Mouse (Mus musculus): ENCODE measurements around the gene Cd200r4. TPM values are rescaled to one million over a fixed set of nuclear protein-coding genes. Genes with fewer than 3 reads are reported as not detected.

Cd200r4 gene
- polyA plus RNA-seq (2014; fragmentation: Nextera tagmentation; extraction: Ambion mirVana) = not detected in 2 replicates

DNA sequence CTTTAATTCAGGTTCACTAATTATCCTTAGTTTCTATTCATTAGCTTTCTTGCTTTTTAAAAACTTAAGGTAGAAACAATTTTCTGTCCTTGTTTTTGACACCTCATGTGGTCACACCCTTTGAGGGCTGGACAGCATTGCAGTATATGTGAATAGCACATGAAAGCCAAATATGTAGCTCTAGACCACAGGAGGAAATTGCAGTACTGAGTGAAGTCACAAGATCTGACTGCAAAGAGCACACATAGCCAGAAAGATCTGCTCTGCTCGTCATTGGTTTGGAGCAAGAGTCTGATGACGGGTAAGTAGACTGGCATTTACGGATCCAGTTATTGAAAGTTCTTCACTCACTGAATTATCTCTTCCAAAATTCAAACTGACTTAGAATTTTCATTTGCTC is at the start of gene Cd200r4:
TSS of gene Cd200r4 (plus strand) at position 190 of the 400 bp plus-strand sequence.
- H3K9ac ChIP-seq (ENCODE audit: low read depth, low read length) = no peak within 1 kb of the TSS
- H3K36me3 ChIP-seq (ENCODE audit: control insufficient read depth, insufficient read depth, low read length) = no peaks in the 10 kb centered on the region
- H3K27me3 ChIP-seq (ENCODE audit: control insufficient read depth, insufficient read depth, low read length) = no peaks in the 10 kb centered on the region
- no peak for ATAC-seq (ENCODE audit: low FRiP score, low TSS enrichment)
- H3K27ac ChIP-seq (ENCODE audit: low read depth, low read length) = no peak within 1 kb of the TSS
- H3K9me3 ChIP-seq (ENCODE audit: control insufficient read depth, low read length) = no peaks in the 10 kb centered on the region
- WGBS = 85% methylated on average over 3 of the region's 3 CpGs
- H3K4me2 ChIP-seq (replicated peaks; ENCODE audit: low read depth, low read length) = no peak within 1 kb of the TSS
- H3K4me1 ChIP-seq (ENCODE audit: control insufficient read depth, insufficient read depth, low read length) = no peaks in the 10 kb centered on the region
- H3K4me3 ChIP-seq (ENCODE audit: low read length) = no peak within 1 kb of the TSS

DNA sequence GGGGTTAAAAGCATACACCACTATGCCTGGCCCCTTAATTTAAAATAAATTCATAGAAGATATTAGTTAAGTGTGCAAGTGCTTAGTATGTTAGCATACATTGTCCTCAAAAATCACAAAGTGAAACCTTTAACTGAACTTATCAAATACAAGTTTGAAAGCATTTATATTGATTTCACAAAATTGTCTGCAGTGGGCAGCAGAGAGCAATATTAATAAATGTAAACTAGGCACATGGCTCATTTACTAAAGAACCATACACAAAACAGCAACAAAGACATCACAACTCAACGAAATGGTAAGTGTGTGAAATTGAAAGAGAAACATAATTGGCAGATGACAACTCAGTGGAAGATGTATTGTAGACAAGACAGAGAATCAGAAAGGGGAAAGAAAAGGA is 49.7 kb upstream of the Cd200r4 start:
- no peak for ATAC-seq (ENCODE audit: low FRiP score, low TSS enrichment)
- WGBS = 68% methylated on average over 1 of the region's 1 CpGs
- Histone ChIP-seq H3K4me2 (replicated peaks; ENCODE audit: low read depth, low read length) (no peak overlapping the region), H3K4me3 (ENCODE audit: low read length) (no peak overlapping the region), H3K27ac (ENCODE audit: low read depth, low read length) (no peak overlapping the region), H3K36me3 (ENCODE audit: control insufficient read depth, insufficient read depth, low read length) (no peaks in the 10 kb centered on the region), H3K9me3 (ENCODE audit: control insufficient read depth, low read length) (no peaks in the 10 kb centered on the region), H3K9ac (ENCODE audit: low read depth, low read length) (no peak overlapping the region), H3K27me3 (ENCODE audit: control insufficient read depth, insufficient read depth, low read length) (no peaks in the 10 kb centered on the region), H3K4me1 (ENCODE audit: control insufficient read depth, insufficient read depth, low read length) (no peaks in the 10 kb centered on the region)

DNA sequence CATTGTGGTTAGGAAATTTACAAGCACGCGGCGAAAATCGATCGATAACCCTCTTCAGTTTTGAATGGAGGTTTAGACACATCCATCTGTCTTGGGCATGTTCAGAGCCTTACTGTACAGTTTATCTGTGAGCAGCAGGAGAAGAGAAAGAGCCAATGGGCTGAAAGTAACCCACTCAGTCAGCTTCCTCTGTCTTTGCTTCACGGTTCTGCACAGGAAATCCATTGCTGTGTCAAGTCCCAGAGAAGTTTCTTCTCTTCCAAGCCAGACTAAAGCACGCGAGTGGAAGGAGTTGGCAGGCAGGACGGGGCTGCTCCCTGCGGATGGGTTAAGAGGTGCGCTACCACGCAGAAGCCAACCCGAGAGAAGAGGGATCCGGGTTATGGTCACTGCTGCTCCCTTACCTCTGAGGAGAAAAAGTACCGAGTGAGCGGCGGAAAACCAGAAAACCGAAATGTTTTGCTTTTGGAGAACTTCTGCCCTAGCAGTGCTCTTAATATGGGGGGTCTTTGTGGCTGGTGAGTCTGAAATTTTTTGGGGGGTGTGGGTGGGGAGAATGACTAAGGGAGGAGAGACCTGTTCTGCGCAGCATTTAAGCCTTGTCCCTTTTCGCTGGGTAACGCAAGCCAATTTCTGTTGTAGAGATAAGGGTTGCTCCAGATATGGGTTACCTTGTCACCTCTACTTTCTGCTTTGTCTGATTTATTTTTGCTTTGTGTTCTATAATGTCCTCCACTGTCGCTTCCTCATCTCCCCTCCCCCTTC is 45.8 kb upstream of the Cd200r4 start, which contains the start of gene Cd200r1:
TSS of gene Cd200r1 (plus strand) at position 182 of the 765 bp plus-strand sequence.
- 77% methylated on average over 22 of the region's 22 CpGs for WGBS
- Histone ChIP-seq H3K9me3 (ENCODE audit: control insufficient read depth, low read length) (no peaks in the 10 kb centered on the region), H3K4me1 (ENCODE audit: control insufficient read depth, insufficient read depth, low read length) (no peaks in the 10 kb centered on the region), H3K27ac (ENCODE audit: low read depth, low read length) (no peak within 1 kb of the TSS), H3K4me3 (ENCODE audit: low read length) (no peak within 1 kb of the TSS), H3K36me3 (ENCODE audit: control insufficient read depth, insufficient read depth, low read length) (no peaks in the 10 kb centered on the region), H3K9ac (ENCODE audit: low read depth, low read length) (no peak within 1 kb of the TSS), H3K4me2 (replicated peaks; ENCODE audit: low read depth, low read length) (no peak within 1 kb of the TSS), H3K27me3 (ENCODE audit: control insufficient read depth, insufficient read depth, low read length) (no peaks in the 10 kb centered on the region)
- ATAC-seq (ENCODE audit: low FRiP score, low TSS enrichment) = no peak

DNA sequence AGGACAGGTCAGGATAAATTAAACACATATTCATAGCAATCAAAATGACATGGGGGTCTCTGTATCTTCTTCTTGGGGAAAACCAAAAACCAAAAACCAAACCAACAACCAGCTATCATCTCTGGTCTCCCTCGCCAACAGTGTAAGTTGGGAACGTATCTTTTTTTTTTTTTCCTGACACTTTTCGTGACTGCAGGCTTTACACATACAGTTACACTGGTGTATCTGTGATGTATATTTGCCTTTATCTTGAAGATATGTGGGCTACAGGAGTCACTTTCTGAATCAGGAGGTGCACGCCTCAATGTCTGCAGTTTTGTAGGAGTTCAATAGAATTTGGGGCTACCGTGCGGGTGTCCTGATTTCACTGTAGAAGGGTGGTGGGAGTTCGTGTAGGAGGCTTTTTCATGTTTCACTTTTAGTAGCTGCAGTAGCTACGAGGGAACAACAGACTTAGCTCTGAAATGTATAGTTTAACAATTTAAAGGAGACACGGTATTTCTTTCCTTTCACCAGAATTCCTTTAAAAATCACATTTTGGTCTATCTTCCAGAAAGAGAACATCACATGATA is 45.1 kb upstream of the Cd200r4 start:
- Histone ChIP-seq H3K9me3 (ENCODE audit: control insufficient read depth, low read length) (no peaks in the 10 kb centered on the region), H3K27me3 (ENCODE audit: control insufficient read depth, insufficient read depth, low read length) (no peaks in the 10 kb centered on the region), H3K4me3 (ENCODE audit: low read length) (no peak overlapping the region), H3K4me2 (replicated peaks; ENCODE audit: low read depth, low read length) (no peak overlapping the region), H3K9ac (ENCODE audit: low read depth, low read length) (no peak overlapping the region), H3K4me1 (ENCODE audit: control insufficient read depth, insufficient read depth, low read length) (no peaks in the 10 kb centered on the region), H3K36me3 (ENCODE audit: control insufficient read depth, insufficient read depth, low read length) (no peaks in the 10 kb centered on the region), H3K27ac (ENCODE audit: low read depth, low read length) (no peak overlapping the region)
- ATAC-seq (ENCODE audit: low FRiP score, low TSS enrichment) = no peak
- 81% methylated on average over 9 of the region's 9 CpGs for WGBS

DNA sequence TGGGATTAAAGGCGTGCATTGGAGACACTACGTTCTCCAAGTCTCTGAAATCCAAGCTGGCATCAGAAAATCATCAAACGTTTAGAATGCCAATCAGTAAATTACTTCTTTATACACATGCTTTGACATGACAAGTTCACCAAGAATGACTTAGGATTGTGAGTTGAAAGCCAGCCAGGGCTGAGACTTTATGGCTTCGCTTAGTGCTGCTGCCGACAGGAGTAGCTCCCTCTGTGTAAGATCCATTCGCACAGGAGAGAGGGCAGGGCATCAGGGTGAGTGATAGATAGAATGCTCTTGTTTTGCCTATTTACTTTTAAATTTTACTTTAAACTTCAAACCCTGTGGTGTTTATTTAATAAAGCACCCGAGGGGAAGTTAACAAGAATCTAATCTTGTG is 44.0 kb upstream of the Cd200r4 start:
- no peaks in the 10 kb centered on the region for H3K4me1 ChIP-seq (ENCODE audit: control insufficient read depth, insufficient read depth, low read length)
- 85% methylated on average over 7 of the region's 7 CpGs for WGBS
- no peak overlapping the region for H3K4me2 ChIP-seq (replicated peaks; ENCODE audit: low read depth, low read length)
- no peaks in the 10 kb centered on the region for H3K27me3 ChIP-seq (ENCODE audit: control insufficient read depth, insufficient read depth, low read length)
- no peaks in the 10 kb centered on the region for H3K9me3 ChIP-seq (ENCODE audit: control insufficient read depth, low read length)
- H3K9ac ChIP-seq (ENCODE audit: low read depth, low read length) = no peak overlapping the region
- no peak overlapping the region for H3K4me3 ChIP-seq (ENCODE audit: low read length)
- no peak for ATAC-seq (ENCODE audit: low FRiP score, low TSS enrichment)
- no peak overlapping the region for H3K27ac ChIP-seq (ENCODE audit: low read depth, low read length)
- no peaks in the 10 kb centered on the region for H3K36me3 ChIP-seq (ENCODE audit: control insufficient read depth, insufficient read depth, low read length)

DNA sequence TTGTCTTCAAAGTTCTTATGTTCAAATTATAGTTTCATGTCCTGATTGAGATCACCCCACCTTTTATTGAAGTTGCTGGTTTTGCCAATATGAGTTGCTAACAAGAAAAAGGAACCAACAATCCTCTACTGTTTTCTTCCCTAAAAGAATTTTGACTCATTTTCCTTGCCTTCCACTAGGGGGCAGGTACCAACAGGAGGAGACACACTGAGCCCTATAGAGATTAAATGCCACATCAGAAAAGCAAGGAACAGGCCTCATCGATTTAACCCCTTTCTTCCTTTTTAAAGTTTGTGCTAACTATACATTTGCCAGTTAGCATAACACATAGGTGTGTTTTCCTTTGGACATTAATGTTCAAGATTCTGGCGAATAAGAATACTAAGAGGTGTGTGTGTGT is 43.6 kb upstream of the Cd200r4 start:
- ATAC-seq (ENCODE audit: low FRiP score, low TSS enrichment) = 0 out of 2 replicates have a peak, but pooled peaks have one; percentile 20
- Histone ChIP-seq H3K9ac (ENCODE audit: low read depth, low read length) (no peak overlapping the region), H3K27ac (ENCODE audit: low read depth, low read length) (no peak overlapping the region), H3K27me3 (ENCODE audit: control insufficient read depth, insufficient read depth, low read length) (no peaks in the 10 kb centered on the region), H3K4me3 (ENCODE audit: low read length) (no peak overlapping the region), H3K4me1 (ENCODE audit: control insufficient read depth, insufficient read depth, low read length) (no peaks in the 10 kb centered on the region), H3K36me3 (ENCODE audit: control insufficient read depth, insufficient read depth, low read length) (no peaks in the 10 kb centered on the region), H3K4me2 (replicated peaks; ENCODE audit: low read depth, low read length) (no peak overlapping the region), H3K9me3 (ENCODE audit: control insufficient read depth, low read length) (no peaks in the 10 kb centered on the region)
- WGBS = 51% methylated on average over 2 of the region's 2 CpGs

DNA sequence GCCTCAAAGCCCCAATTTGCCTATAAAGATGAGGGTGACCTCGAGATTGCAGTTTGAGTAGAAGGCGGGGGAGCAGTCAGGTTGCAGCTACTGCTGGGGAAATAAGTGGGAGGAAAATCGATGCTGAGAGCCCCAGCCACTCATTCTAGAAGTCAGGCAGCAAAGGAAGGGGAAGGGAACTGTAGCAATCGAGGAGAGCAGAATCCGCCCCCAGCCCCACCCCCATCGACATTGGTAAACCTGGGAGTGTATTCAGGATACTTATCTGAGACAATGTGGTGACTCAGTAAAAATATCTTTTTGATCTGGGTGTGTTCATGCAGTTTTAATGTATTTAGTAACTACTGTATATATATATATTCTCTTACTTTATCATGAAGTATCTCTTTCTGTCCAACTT is 39.0 kb upstream of the Cd200r4 start:
- no peaks in the 10 kb centered on the region for H3K27me3 ChIP-seq (ENCODE audit: control insufficient read depth, insufficient read depth, low read length)
- no peak overlapping the region for H3K4me3 ChIP-seq (ENCODE audit: low read length)
- no peaks in the 10 kb centered on the region for H3K4me1 ChIP-seq (ENCODE audit: control insufficient read depth, insufficient read depth, low read length)
- H3K36me3 ChIP-seq (ENCODE audit: control insufficient read depth, insufficient read depth, low read length) = no peaks in the 10 kb centered on the region
- H3K9me3 ChIP-seq (ENCODE audit: control insufficient read depth, low read length) = no peaks in the 10 kb centered on the region
- H3K9ac ChIP-seq (ENCODE audit: low read depth, low read length) = no peak overlapping the region
- H3K27ac ChIP-seq (ENCODE audit: low read depth, low read length) = no peak overlapping the region
- WGBS = 72% methylated on average over 6 of the region's 6 CpGs
- ATAC-seq (ENCODE audit: low FRiP score, low TSS enrichment) = no peak
- H3K4me2 ChIP-seq (replicated peaks; ENCODE audit: low read depth, low read length) = no peak overlapping the region

DNA sequence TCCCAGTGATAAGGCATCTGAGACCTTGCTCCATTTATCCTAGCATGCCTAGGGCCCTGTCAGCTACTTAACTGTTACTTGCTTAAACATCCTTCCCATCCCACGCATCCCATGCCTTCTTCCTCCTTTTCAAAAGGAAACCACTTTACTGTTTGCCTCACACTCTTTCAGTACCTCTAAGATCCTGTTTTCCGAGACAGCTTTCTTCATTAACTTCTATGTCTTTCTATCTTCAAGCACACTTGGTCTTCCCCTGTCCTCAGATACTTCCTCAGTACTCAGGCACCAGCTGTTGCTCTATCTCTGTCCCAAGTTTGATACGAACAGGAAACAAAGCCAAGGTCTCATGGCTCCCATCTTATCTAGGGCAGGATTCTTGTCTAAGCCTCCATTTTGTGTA is 37.9 kb upstream of the Cd200r4 start:
- Histone ChIP-seq H3K4me1 (ENCODE audit: control insufficient read depth, insufficient read depth, low read length) (no peaks in the 10 kb centered on the region), H3K27ac (ENCODE audit: low read depth, low read length) (no peak overlapping the region), H3K36me3 (ENCODE audit: control insufficient read depth, insufficient read depth, low read length) (no peaks in the 10 kb centered on the region), H3K9me3 (ENCODE audit: control insufficient read depth, low read length) (no peaks in the 10 kb centered on the region), H3K9ac (ENCODE audit: low read depth, low read length) (no peak overlapping the region), H3K4me2 (replicated peaks; ENCODE audit: low read depth, low read length) (no peak overlapping the region), H3K4me3 (ENCODE audit: low read length) (no peak overlapping the region), H3K27me3 (ENCODE audit: control insufficient read depth, insufficient read depth, low read length) (no peaks in the 10 kb centered on the region)
- 81% methylated on average over 3 of the region's 3 CpGs for WGBS
- no peak for ATAC-seq (ENCODE audit: low FRiP score, low TSS enrichment)

DNA sequence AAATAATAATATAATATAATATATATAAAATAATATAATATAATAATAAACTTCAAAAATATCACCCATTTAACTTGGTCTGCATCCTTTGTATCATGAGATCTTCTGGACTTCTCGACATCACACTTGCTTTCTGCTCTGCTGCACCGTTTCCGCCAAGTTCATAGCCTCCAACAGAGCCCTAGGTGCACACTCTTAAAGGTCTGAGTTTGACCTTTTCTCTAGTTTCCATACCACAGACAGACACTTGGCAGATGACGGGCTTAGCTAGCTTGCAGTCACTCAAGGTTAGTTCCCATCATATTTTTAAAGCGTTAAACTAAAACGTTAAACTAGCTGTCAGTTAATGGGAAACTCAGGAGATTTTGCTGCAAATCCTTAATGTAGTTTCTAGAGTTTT is 37.3 kb upstream of the Cd200r4 start:
- Histone ChIP-seq H3K9me3 (ENCODE audit: control insufficient read depth, low read length) (no peaks in the 10 kb centered on the region), H3K27ac (ENCODE audit: low read depth, low read length) (no peak overlapping the region), H3K27me3 (ENCODE audit: control insufficient read depth, insufficient read depth, low read length) (no peaks in the 10 kb centered on the region), H3K4me3 (ENCODE audit: low read length) (no peak overlapping the region), H3K9ac (ENCODE audit: low read depth, low read length) (no peak overlapping the region), H3K4me2 (replicated peaks; ENCODE audit: low read depth, low read length) (no peak overlapping the region), H3K36me3 (ENCODE audit: control insufficient read depth, insufficient read depth, low read length) (no peaks in the 10 kb centered on the region), H3K4me1 (ENCODE audit: control insufficient read depth, insufficient read depth, low read length) (no peaks in the 10 kb centered on the region)
- no peak for ATAC-seq (ENCODE audit: low FRiP score, low TSS enrichment)
- WGBS = 85% methylated on average over 6 of the region's 6 CpGs

All from kidney, embryonic 14.5 days (tissue).